Mouse (Mus musculus) embryonic facial prominence, embryonic 15.5 days (tissue): Measurements from ENCODE around the gene Drg1. TPM values are rescaled to one million over a fixed set of nuclear protein-coding genes. Genes with fewer than 3 reads are reported as not detected.
"Not testable (repeated sequence)": the region's sequence is repeated elsewhere in the genome, so short reads cannot be mapped to it uniquely, and the experiment has no call there.

Source experiments
- ATAC-seq: fragments of 200-750 bp; cut with Nextera tagmentation; 2 replicates; pipeline ENCODE4 v1.8.0; 2017; ENCODE audit warnings: low read depth, moderate TSS enrichment; ENCODE audit not compliant: insufficient number of reproducible peaks, low FRiP score, low TSS enrichment
- H3K27ac ChIP-seq: fragments of 300-500 bp; sonication (generic); replicated peaks from 2 replicates; pipeline ENCODE4 v1.5.1; 2015; ENCODE audit warnings: mild to moderate bottlenecking, inconsistent platforms
- H3K27me3 ChIP-seq: fragments of 300-500 bp; sonication (generic); 2 replicates; pipeline ENCODE4 v1.6.1; 2015; ENCODE audit warnings: inconsistent platforms
- H3K36me3 ChIP-seq: fragments of 300-500 bp; sonication (generic); 2 replicates; pipeline ENCODE4 v1.6.1; 2015; ENCODE audit warnings: mild to moderate bottlenecking, inconsistent platforms
- H3K4me1 ChIP-seq: fragments of 300-500 bp; sonication (generic); 2 replicates; pipeline ENCODE4 v1.6.1; 2015; ENCODE audit warnings: inconsistent platforms
- H3K4me2 ChIP-seq: fragments of 300-500 bp; sonication (generic); replicated peaks from 2 replicates; pipeline ENCODE4 v1.6.1; 2015; ENCODE audit warnings: mild to moderate bottlenecking, inconsistent platforms
- H3K4me3 ChIP-seq: fragments of 300-500 bp; sonication (generic); replicated peaks from 2 replicates; pipeline ENCODE4 v1.5.1; 2015; ENCODE audit warnings: mild to moderate bottlenecking, inconsistent platforms
- H3K9ac ChIP-seq: fragments of 300-500 bp; sonication (generic); 2 replicates; pipeline ENCODE4 v1.6.1; 2015; ENCODE audit warnings: inconsistent platforms
- H3K9me3 ChIP-seq: fragments of 300-500 bp; sonication (generic); replicated peaks from 2 replicates; pipeline ENCODE4 v1.6.1; 2016; ENCODE audit warnings: inconsistent platforms
- WGBS: fragments of 180-500 bp; shearing (Covaris S2); methylation state at CpG from one replicate; pipeline ENCODE4 v1.1.7; 2015; 5-methylcytosine and 5-hydroxymethylcytosine counted together
- polyA plus RNA-seq: library from polyadenylated mRNA; unstranded; fragments of >200 nt; fragmentation: Nextera tagmentation; extraction: Ambion mirVana; gene quantifications from 2 replicates; pipeline ENCODE4 v1.2.1, GENCODE M21; 2015

Gene Drg1
- polyA plus RNA-seq, 1 experiment from 2014 or later: 201 TPM

- H3K4me2 ChIP-seq, H3K27me3 ChIP-seq, ATAC-seq, H3K9ac ChIP-seq, H3K9me3 ChIP-seq, H3K27ac ChIP-seq, H3K4me1 ChIP-seq, H3K36me3 ChIP-seq, H3K4me3 ChIP-seq: not testable (repeated sequence)
- WGBS: 88% methylated on average over 2 of the region's 2 CpGs
These were observed 119.4 kb downstream of the Drg1 start for GRCm38 (mm10) chr11:3146806-3147205.

- not testable (repeated sequence) for H3K27ac ChIP-seq, H3K27me3 ChIP-seq, H3K4me3 ChIP-seq, H3K36me3 ChIP-seq, H3K4me1 ChIP-seq, H3K4me2 ChIP-seq, H3K9me3 ChIP-seq, ATAC-seq, H3K9ac ChIP-seq
- 78% methylated on average over 9 of the region's 9 CpGs for WGBS
These were observed 120.7 kb downstream of the Drg1 start for GRCm38 (mm10) chr11:3145359-3146165.

- not testable (repeated sequence) for H3K9ac ChIP-seq, H3K4me3 ChIP-seq, H3K4me1 ChIP-seq, H3K4me2 ChIP-seq, H3K27me3 ChIP-seq, H3K9me3 ChIP-seq, H3K36me3 ChIP-seq, H3K27ac ChIP-seq, ATAC-seq
- 65% methylated on average over 3 of the region's 3 CpGs for WGBS
These were observed 122.2 kb downstream of the Drg1 start for GRCm38 (mm10) chr11:3143984-3144383.

- H3K4me2 ChIP-seq, H3K27me3 ChIP-seq, H3K4me3 ChIP-seq, H3K4me1 ChIP-seq, H3K36me3 ChIP-seq, H3K9ac ChIP-seq, H3K27ac ChIP-seq: not testable (repeated sequence)
- ATAC-seq: peak; percentile 71
- 89% methylated on average over 4 of the region's 5 CpGs for WGBS
- H3K9me3 ChIP-seq: peaks cover 11% of the 10 kb centered on the region
These were observed 123.8 kb downstream of the Drg1 start for GRCm38 (mm10) chr11:3142413-3142812.

GRCm38 (mm10) chr11:3140967-3141535 lies 125.2 kb downstream of the Drg1 start:
- H3K9me3 ChIP-seq: peaks cover 14% of the 10 kb centered on the region
- H3K4me2 ChIP-seq, H3K4me3 ChIP-seq, H3K27me3 ChIP-seq, H3K9ac ChIP-seq, H3K27ac ChIP-seq, H3K36me3 ChIP-seq, H3K4me1 ChIP-seq, ATAC-seq: not testable (repeated sequence)

GRCm38 (mm10) chr11:3138323-3138722 lies 127.9 kb downstream of the Drg1 start:
- not testable (repeated sequence) for H3K27ac ChIP-seq, H3K9ac ChIP-seq, H3K4me1 ChIP-seq, ATAC-seq, H3K36me3 ChIP-seq, H3K4me3 ChIP-seq, H3K4me2 ChIP-seq, H3K27me3 ChIP-seq
- peaks cover 14% of the 10 kb centered on the region for H3K9me3 ChIP-seq
- WGBS: 85% methylated on average over 2 of the region's 2 CpGs

Other genes starting within 250 kb of the Drg1 start
- 18.1 and 18.6 TPM in 2 replicates for gene Sfi1, start 73.0 kb downstream of the Drg1 start, polyA plus RNA-seq
- 50.3 and 50.4 TPM in 2 replicates for gene Eif4enif1, start 64.0 kb downstream of the Drg1 start, polyA plus RNA-seq
- 43.4 and 46.3 TPM in 2 replicates for gene Patz1, start 22.5 kb upstream of the Drg1 start, polyA plus RNA-seq
- gene Pik3ip1, start 64.0 kb upstream of the Drg1 start, polyA plus RNA-seq: 13.9 and 15.8 TPM in 2 replicates
- 100 and 103 TPM in 2 replicates for gene Limk2, start 142.8 kb upstream of the Drg1 start, polyA plus RNA-seq
- 35.6 and 37.6 TPM in 2 replicates for gene Rnf185, start 185.9 kb upstream of the Drg1 start, polyA plus RNA-seq
- 1.1 and 1.5 TPM in 2 replicates for gene Pla2g3, start 221.9 kb upstream of the Drg1 start, polyA plus RNA-seq
- 1.7 and 1.9 TPM in 2 replicates for gene Inpp5j, start 238.4 kb upstream of the Drg1 start, polyA plus RNA-seq
- 197 and 208 TPM in 2 replicates for gene Selenom, start 248.3 kb upstream of the Drg1 start, polyA plus RNA-seq